Mouse (Mus musculus): ENCODE results near the gene Sigmar1.
"Not testable (repeated sequence)": the region's sequence is repeated elsewhere in the genome, so short reads cannot be mapped to it uniquely, and the experiment has no call there.

DNA sequence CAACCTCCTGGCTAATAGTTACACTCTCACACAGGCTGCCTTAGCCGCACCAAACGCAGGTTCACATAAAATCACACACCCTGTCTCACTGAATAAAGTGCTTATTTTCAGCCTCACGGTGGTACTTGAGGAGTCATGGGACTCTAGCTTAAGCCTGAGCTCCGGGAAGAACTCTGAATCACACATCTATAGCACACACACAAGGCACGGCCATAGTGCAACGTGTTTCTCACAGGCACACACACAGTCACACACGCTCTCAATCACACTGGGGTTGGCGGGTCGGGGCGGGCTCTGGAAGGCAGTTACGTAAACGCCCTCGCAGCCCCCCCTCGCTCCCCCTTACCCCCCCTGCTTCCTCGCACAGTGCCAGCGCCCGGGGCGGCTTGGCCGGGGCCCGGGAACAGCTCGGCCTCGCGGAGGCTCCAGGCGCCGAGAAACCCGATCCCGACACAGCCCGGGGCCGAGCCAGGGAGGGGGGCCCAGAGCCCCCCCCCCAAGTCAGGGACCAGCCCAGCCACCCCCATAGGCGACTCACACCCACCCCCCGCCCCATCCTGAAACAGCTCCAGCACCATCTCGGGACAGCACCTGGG, 57.4 kb downstream of the Sigmar1 start:
- not testable (repeated sequence) for TF ChIP-seq POLR2A (IDR thresholded peaks at IDR 0.05; ENCODE audit: borderline replicate concordance, extremely low read depth, insufficient read depth, insufficient read length, poor library complexity, severe bottlenecking); CTCF (IDR thresholded peaks at IDR 0.05; ENCODE audit: borderline replicate concordance, extremely low read depth, insufficient read depth, insufficient read length)

Data from brain, embryonic 14.5 days (tissue).